Mouse (Mus musculus) embryonic fibroblast, embryonic 13.5 days (primary cell): ENCODE results near the gene Znrf2.

Source experiments
- CTCF ChIP-seq: IDR thresholded peaks from 2 replicates; pipeline ENCODE4 v1.5.1; 2011; ENCODE audit warnings: mild to moderate bottlenecking, control low read depth, low read length, moderate library complexity, borderline replicate concordance; ENCODE audit not compliant: insufficient read depth
- POLR2A ChIP-seq: IDR thresholded peaks from 2 replicates; pipeline ENCODE4 v1.6.1; 2011; ENCODE audit warnings: low read depth, mild to moderate bottlenecking, control low read depth, low read length, moderate library complexity

DNA sequence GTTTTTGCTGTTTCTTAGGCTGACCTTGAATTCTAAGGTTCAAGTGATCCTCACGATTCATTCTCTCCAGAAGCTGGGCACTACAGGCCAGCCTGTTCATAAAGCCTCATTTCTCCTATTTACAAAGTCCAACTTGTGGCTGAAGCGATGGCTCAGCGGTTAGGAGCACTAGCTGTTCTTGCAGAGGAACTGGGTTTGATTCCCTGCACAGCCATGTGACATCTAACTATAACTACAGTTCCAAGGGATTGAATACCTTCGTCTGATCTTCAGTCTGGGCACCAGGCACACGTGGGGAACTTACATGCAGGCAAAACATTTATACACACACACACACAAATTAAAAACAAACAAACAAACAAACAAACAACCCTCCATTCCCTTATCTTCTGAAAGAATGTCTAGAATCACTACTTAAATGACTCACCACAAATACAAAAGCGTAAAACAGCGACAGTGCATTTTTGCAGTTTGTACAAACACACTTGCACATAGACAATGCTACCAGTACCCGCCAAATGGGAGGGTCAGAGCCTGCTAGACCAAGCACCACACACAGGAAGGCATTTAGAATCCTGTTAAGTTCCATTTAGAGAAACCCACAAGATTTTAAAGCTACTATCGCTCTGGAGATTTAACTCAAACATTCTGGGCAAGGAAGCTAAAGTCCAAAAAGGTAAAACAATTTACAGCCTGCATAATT, 1.1 kb upstream of the Znrf2 start:
- TF ChIP-seq CTCF (no peak), POLR2A (no peak)
